Mouse (Mus musculus) hindbrain, embryonic 13.5 days (tissue): ENCODE results near the gene Cobll1. TPM values are rescaled to one million over a fixed set of nuclear protein-coding genes. Genes with fewer than 3 reads are reported as not detected.

Source experiments
- ATAC-seq: fragments of 200-750 bp; cut with Nextera tagmentation; 2 replicates; pipeline ENCODE4 v1.8.0; 2017; ENCODE audit warnings: moderate TSS enrichment; ENCODE audit not compliant: low FRiP score
- H3K27ac ChIP-seq: fragments of 300-500 bp; sonication (generic); 2 replicates; pipeline ENCODE4 v1.5.1; 2015; ENCODE audit warnings: inconsistent platforms, mild to moderate bottlenecking, moderate library complexity
- H3K27me3 ChIP-seq: fragments of 300-500 bp; sonication (generic); 2 replicates; pipeline ENCODE4 v1.6.1; 2015; ENCODE audit warnings: mild to moderate bottlenecking, inconsistent platforms
- H3K36me3 ChIP-seq: fragments of 300-500 bp; sonication (generic); 2 replicates; pipeline ENCODE4 v1.6.1; 2015; ENCODE audit warnings: mild to moderate bottlenecking, inconsistent platforms
- H3K4me1 ChIP-seq: fragments of 300-500 bp; sonication (generic); replicated peaks from 2 replicates; pipeline ENCODE4 v1.6.1; 2015; ENCODE audit warnings: inconsistent platforms
- H3K4me2 ChIP-seq: fragments of 300-500 bp; sonication (generic); 2 replicates; pipeline ENCODE4 v1.6.1; 2015; ENCODE audit warnings: inconsistent platforms, mild to moderate bottlenecking, moderate library complexity
- H3K4me3 ChIP-seq: fragments of 300-500 bp; sonication (generic); 2 replicates; pipeline ENCODE4 v1.5.1; 2015; ENCODE audit warnings: mild to moderate bottlenecking, inconsistent platforms
- H3K9ac ChIP-seq: fragments of 300-500 bp; sonication (generic); 2 replicates; pipeline ENCODE4 v1.6.1; 2015; ENCODE audit warnings: mild to moderate bottlenecking, inconsistent platforms
- H3K9me3 ChIP-seq: fragments of 300-500 bp; sonication (generic); 2 replicates; pipeline ENCODE4 v1.6.1; 2016; ENCODE audit warnings: inconsistent platforms
- WGBS: fragments of 180-500 bp; shearing (Covaris S2); methylation state at CpG from one replicate; pipeline ENCODE4 v1.1.7; 2015; 5-methylcytosine and 5-hydroxymethylcytosine counted together
- polyA plus RNA-seq: library from polyadenylated mRNA; unstranded; fragments of >200 nt; fragmentation: Nextera tagmentation; extraction: Ambion mirVana; gene quantifications from 2 replicates; pipeline ENCODE4 v1.2.1, GENCODE M21; 2015

The Cobll1 gene
- polyA plus RNA-seq, 1 experiment from 2014 or later = 3.0 TPM

- ATAC-seq = no peak
- 90% methylated on average over 7 of the region's 7 CpGs for WGBS
- Histone ChIP-seq H3K36me3 (no peaks in the 10 kb centered on the region), H3K4me1 (no peaks in the 10 kb centered on the region), H3K4me2 (no peak overlapping the region), H3K4me3 (no peak overlapping the region), H3K27ac (no peak overlapping the region), H3K9ac (no peak overlapping the region), H3K9me3 (no peaks in the 10 kb centered on the region), H3K27me3 (no peaks in the 10 kb centered on the region)
Observed at GRCm38 (mm10) chr2:65228426-65228825, 10.8 kb downstream of the Cobll1 start.

- 89% methylated on average over 2 of the region's 2 CpGs for WGBS
- no peak overlapping the region for H3K4me3 ChIP-seq
- H3K4me2 ChIP-seq = no peak overlapping the region
- no peaks in the 10 kb centered on the region for H3K9me3 ChIP-seq
- no peaks in the 10 kb centered on the region for H3K27me3 ChIP-seq
- H3K9ac ChIP-seq = no peak overlapping the region
- H3K4me1 ChIP-seq = no peaks in the 10 kb centered on the region
- no peak overlapping the region for H3K27ac ChIP-seq
- ATAC-seq = no peak
- H3K36me3 ChIP-seq = no peaks in the 10 kb centered on the region
Observed at GRCm38 (mm10) chr2:65227898-65228290, 11.3 kb downstream of the Cobll1 start.

- Histone ChIP-seq H3K4me3 (no peak overlapping the region), H3K36me3 (no peaks in the 10 kb centered on the region), H3K4me1 (no peaks in the 10 kb centered on the region), H3K27me3 (no peaks in the 10 kb centered on the region), H3K27ac (no peak overlapping the region), H3K9me3 (no peaks in the 10 kb centered on the region), H3K4me2 (no peak overlapping the region), H3K9ac (no peak overlapping the region)
- no peak for ATAC-seq
- WGBS = 87% methylated on average over 6 of the region's 6 CpGs
Observed at GRCm38 (mm10) chr2:65227154-65227897, 11.9 kb downstream of the Cobll1 start.

GRCm38 (mm10) chr2:65226494-65226893, 12.7 kb downstream of the Cobll1 start:
- Histone ChIP-seq H3K27ac (no peak overlapping the region), H3K9me3 (no peaks in the 10 kb centered on the region), H3K4me2 (no peak overlapping the region), H3K36me3 (no peaks in the 10 kb centered on the region), H3K4me1 (no peaks in the 10 kb centered on the region), H3K4me3 (no peak overlapping the region), H3K27me3 (no peaks in the 10 kb centered on the region), H3K9ac (no peak overlapping the region)
- ATAC-seq = no peak
- 89% methylated on average over 4 of the region's 4 CpGs for WGBS

GRCm38 (mm10) chr2:65223956-65224735, 15.1 kb downstream of the Cobll1 start:
- no peaks in the 10 kb centered on the region for H3K4me1 ChIP-seq
- H3K36me3 ChIP-seq = no peaks in the 10 kb centered on the region
- no peak overlapping the region for H3K27ac ChIP-seq
- no peaks in the 10 kb centered on the region for H3K27me3 ChIP-seq
- ATAC-seq = no peak
- no peak overlapping the region for H3K4me2 ChIP-seq
- H3K4me3 ChIP-seq = no peak overlapping the region
- no peak overlapping the region for H3K9ac ChIP-seq
- WGBS = 85% methylated on average over 12 of the region's 12 CpGs
- H3K9me3 ChIP-seq = no peaks in the 10 kb centered on the region

GRCm38 (mm10) chr2:65223012-65223411, 16.2 kb downstream of the Cobll1 start:
- Histone ChIP-seq H3K4me2 (no peak overlapping the region), H3K27me3 (no peaks in the 10 kb centered on the region), H3K27ac (no peak overlapping the region), H3K4me1 (no peaks in the 10 kb centered on the region), H3K36me3 (no peaks in the 10 kb centered on the region), H3K4me3 (no peak overlapping the region), H3K9me3 (no peaks in the 10 kb centered on the region), H3K9ac (no peak overlapping the region)
- no peak for ATAC-seq
- 77% methylated on average over 8 of the region's 8 CpGs for WGBS

- no peak for ATAC-seq
- no peaks in the 10 kb centered on the region for H3K4me1 ChIP-seq
- WGBS = 93% methylated on average over 2 of the region's 2 CpGs
Observed at GRCm38 (mm10) chr2:65221646-65222045, 17.6 kb downstream of the Cobll1 start.

GRCm38 (mm10) chr2:65220563-65220962, 18.6 kb downstream of the Cobll1 start:
- WGBS = 83% methylated on average over 1 of the region's 1 CpGs

More at GRCm38 (mm10) chr2:65221646-65222045, 17.6 kb downstream of the Cobll1 start:
- Histone ChIP-seq H3K36me3 (no peaks in the 10 kb centered on the region), H3K4me3 (no peak overlapping the region), H3K9ac (no peak overlapping the region), H3K27ac (no peak overlapping the region), H3K4me2 (no peak overlapping the region), H3K9me3 (no peaks in the 10 kb centered on the region), H3K27me3 (no peaks in the 10 kb centered on the region)

GRCm38 (mm10) chr2:65219375-65220135, 19.6 kb downstream of the Cobll1 start:
- no peaks in the 10 kb centered on the region for H3K27me3 ChIP-seq
- no peak overlapping the region for H3K4me2 ChIP-seq
- H3K9ac ChIP-seq = no peak overlapping the region
- ATAC-seq = no peak
- 90% methylated on average over 11 of the region's 11 CpGs for WGBS
- H3K9me3 ChIP-seq = no peaks in the 10 kb centered on the region
- H3K36me3 ChIP-seq = no peaks in the 10 kb centered on the region
- no peak overlapping the region for H3K4me3 ChIP-seq
- no peak overlapping the region for H3K27ac ChIP-seq
- no peaks in the 10 kb centered on the region for H3K4me1 ChIP-seq

More at GRCm38 (mm10) chr2:65220563-65220962, 18.6 kb downstream of the Cobll1 start:
- Histone ChIP-seq H3K27ac (no peak overlapping the region), H3K9me3 (no peaks in the 10 kb centered on the region), H3K27me3 (no peaks in the 10 kb centered on the region), H3K4me3 (no peak overlapping the region), H3K4me1 (no peaks in the 10 kb centered on the region), H3K36me3 (no peaks in the 10 kb centered on the region), H3K9ac (no peak overlapping the region), H3K4me2 (no peak overlapping the region)
- no peak for ATAC-seq

GRCm38 (mm10) chr2:65218318-65218717, 20.9 kb downstream of the Cobll1 start:
- Histone ChIP-seq H3K4me2 (no peak overlapping the region), H3K9ac (no peak overlapping the region), H3K4me1 (no peaks in the 10 kb centered on the region), H3K27ac (no peak overlapping the region), H3K4me3 (no peak overlapping the region), H3K36me3 (no peaks in the 10 kb centered on the region), H3K27me3 (no peaks in the 10 kb centered on the region), H3K9me3 (no peaks in the 10 kb centered on the region)
- ATAC-seq = no peak
- WGBS = 84% methylated on average over 9 of the region's 9 CpGs

GRCm38 (mm10) chr2:65217677-65218076, 21.5 kb downstream of the Cobll1 start:
- no peak overlapping the region for H3K4me2 ChIP-seq
- H3K27ac ChIP-seq = no peak overlapping the region
- WGBS = 92% methylated on average over 6 of the region's 6 CpGs
- no peaks in the 10 kb centered on the region for H3K27me3 ChIP-seq
- H3K4me1 ChIP-seq = no peaks in the 10 kb centered on the region
- no peak for ATAC-seq
- no peak overlapping the region for H3K9ac ChIP-seq
- H3K36me3 ChIP-seq = no peaks in the 10 kb centered on the region
- no peaks in the 10 kb centered on the region for H3K9me3 ChIP-seq
- H3K4me3 ChIP-seq = no peak overlapping the region

GRCm38 (mm10) chr2:65216163-65216562, 23.0 kb downstream of the Cobll1 start:
- no peak for ATAC-seq
- H3K9me3 ChIP-seq = no peaks in the 10 kb centered on the region
- H3K4me1 ChIP-seq = no peaks in the 10 kb centered on the region
- H3K27me3 ChIP-seq = no peaks in the 10 kb centered on the region
- no peak overlapping the region for H3K4me3 ChIP-seq
- no peak overlapping the region for H3K27ac ChIP-seq
- H3K9ac ChIP-seq = no peak overlapping the region
- no peak overlapping the region for H3K4me2 ChIP-seq
- no peaks in the 10 kb centered on the region for H3K36me3 ChIP-seq
